Mouse (Mus musculus) liver, embryonic 11.5 days (tissue): ENCODE data around the gene Usp13. TPM values are rescaled to one million over a fixed set of nuclear protein-coding genes. Genes with fewer than 3 reads are reported as not detected.

Experiments
- ATAC-seq: fragments of 200-750 bp; cut with Nextera tagmentation; replicated peaks from 2 replicates; pipeline ENCODE4 v1.8.0; 2017; ENCODE audit warnings: moderate number of reproducible peaks, mild to moderate bottlenecking, moderate TSS enrichment, moderate library complexity; ENCODE audit not compliant: low FRiP score
- DNase-seq: peaks from one replicate; pipeline ENCODE4 v3.0.0-alpha.2; 2017; ENCODE audit warnings: low spot score
- H3K27ac ChIP-seq: fragments of 300-500 bp; sonication (generic); 2 replicates; pipeline ENCODE4 v1.5.1; 2014; ENCODE audit warnings: mild to moderate bottlenecking, low read depth, low read length, control low read depth
- H3K27me3 ChIP-seq: fragments of 300-500 bp; sonication (generic); replicated peaks from 2 replicates; pipeline ENCODE4 v1.6.1; 2014; ENCODE audit warnings: low read length, mixed read lengths; ENCODE audit not compliant: control insufficient read depth, insufficient read depth
- H3K36me3 ChIP-seq: fragments of 300-500 bp; sonication (generic); 2 replicates; pipeline ENCODE4 v1.6.1; 2014; ENCODE audit warnings: mild to moderate bottlenecking, low read length, moderate library complexity, mixed read lengths; ENCODE audit not compliant: control insufficient read depth, insufficient read depth
- H3K4me1 ChIP-seq: fragments of 300-500 bp; sonication (generic); replicated peaks from 2 replicates; pipeline ENCODE4 v1.6.1; 2014; ENCODE audit warnings: low read length, mixed read lengths; ENCODE audit not compliant: control insufficient read depth, insufficient read depth
- H3K4me2 ChIP-seq: fragments of 300-500 bp; sonication (generic); 2 replicates; pipeline ENCODE4 v1.6.1; 2014; ENCODE audit warnings: mild to moderate bottlenecking, control low read depth, moderate library complexity
- H3K4me3 ChIP-seq: fragments of 300-500 bp; sonication (generic); 2 replicates; pipeline ENCODE4 v1.5.1; 2014; ENCODE audit warnings: low read depth, low read length, control low read depth
- H3K9ac ChIP-seq: fragments of 300-500 bp; sonication (generic); 2 replicates; pipeline ENCODE4 v1.6.1; 2014; ENCODE audit warnings: low read depth, low read length, control low read depth
- H3K9me3 ChIP-seq: fragments of 300-500 bp; sonication (generic); 2 replicates; pipeline ENCODE4 v1.6.1; 2016; ENCODE audit warnings: low read length, inconsistent platforms, mixed read lengths; ENCODE audit not compliant: control insufficient read depth
- WGBS: fragments of 180-500 bp; shearing (Covaris S2); extraction: QIAGEN DNeasy Blood & Tissue Kit; methylation state at CpG from one replicate; pipeline ENCODE4 v1.1.7; 2014; 5-methylcytosine and 5-hydroxymethylcytosine counted together
- polyA plus RNA-seq: library from polyadenylated mRNA; unstranded; fragments of >200 nt; fragmentation: Nextera tagmentation; extraction: Ambion mirVana; gene quantifications from 2 replicates; pipeline ENCODE4 v1.2.1, GENCODE M21; 2014

Usp13 gene
- polyA plus RNA-seq, 1 experiment from 2014 or later: 3.6 TPM

DNA sequence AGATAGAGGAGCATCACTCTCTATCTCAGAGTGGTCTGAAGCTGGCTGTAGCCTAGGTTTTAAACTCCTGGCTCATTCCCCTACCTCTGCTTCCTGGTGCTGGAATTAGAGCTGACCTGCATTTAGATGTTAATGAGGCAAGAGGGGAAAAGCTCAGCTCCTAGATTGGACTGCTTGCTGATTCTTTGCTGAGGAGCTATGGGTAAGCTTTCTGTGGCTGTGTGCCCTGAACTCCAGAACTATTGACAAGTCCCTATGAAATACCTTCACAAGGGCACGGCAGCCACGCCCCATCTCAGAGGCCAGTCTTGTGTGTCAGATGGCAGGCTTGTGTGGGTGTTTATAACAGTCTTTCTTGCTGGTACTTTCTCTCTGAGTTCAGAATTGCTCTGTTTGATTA, 16.5 kb downstream of the Usp13 start:
- Histone ChIP-seq H3K9me3 (no peaks in the 10 kb centered on the region), H3K4me1 (no peaks in the 10 kb centered on the region), H3K27me3 (no peaks in the 10 kb centered on the region), H3K4me2 (no peak overlapping the region), H3K9ac (no peak overlapping the region), H3K4me3 (no peak overlapping the region), H3K27ac (no peak overlapping the region), H3K36me3 (no peaks in the 10 kb centered on the region)
- ATAC-seq: no peak
- 74% methylated on average over 2 of the region's 2 CpGs for WGBS
- no peak for DNase-seq

- 78% methylated on average over 7 of the region's 7 CpGs for WGBS
- Histone ChIP-seq H3K4me2 (no peak overlapping the region), H3K27me3 (no peaks in the 10 kb centered on the region), H3K9me3 (no peaks in the 10 kb centered on the region), H3K9ac (no peak overlapping the region), H3K4me1 (no peaks in the 10 kb centered on the region), H3K27ac (no peak overlapping the region), H3K4me3 (no peak overlapping the region), H3K36me3 (no peaks in the 10 kb centered on the region)
- DNase-seq (no peak), ATAC-seq (no peak)
Observed at GRCm38 (mm10) chr3:32837847-32838246, 20.5 kb downstream of the Usp13 start.

GRCm38 (mm10) chr3:32856362-32857107, 39.2 kb downstream of the Usp13 start:
- DNase-seq (no peak), ATAC-seq (no peak)
- Histone ChIP-seq H3K27me3 (no peaks in the 10 kb centered on the region), H3K36me3 (no peaks in the 10 kb centered on the region), H3K27ac (no peak overlapping the region), H3K4me2 (no peak overlapping the region), H3K9ac (no peak overlapping the region), H3K4me1 (no peaks in the 10 kb centered on the region), H3K4me3 (no peak overlapping the region), H3K9me3 (no peaks in the 10 kb centered on the region)
- WGBS: 79% methylated on average over 16 of the region's 16 CpGs

- no peak overlapping the region for H3K4me2 ChIP-seq
- no peaks in the 10 kb centered on the region for H3K36me3 ChIP-seq
- no peaks in the 10 kb centered on the region for H3K9me3 ChIP-seq
- DNase-seq (no peak), ATAC-seq (no peak)
- H3K27me3 ChIP-seq: no peaks in the 10 kb centered on the region
- no peaks in the 10 kb centered on the region for H3K4me1 ChIP-seq
- no peak overlapping the region for H3K9ac ChIP-seq
- 77% methylated on average over 3 of the region's 3 CpGs for WGBS
- no peak overlapping the region for H3K27ac ChIP-seq
- no peak overlapping the region for H3K4me3 ChIP-seq
Observed at GRCm38 (mm10) chr3:32871081-32871480, 53.7 kb downstream of the Usp13 start.

GRCm38 (mm10) chr3:32886386-32886785, 69.0 kb downstream of the Usp13 start:
- Histone ChIP-seq H3K36me3 (no peaks in the 10 kb centered on the region), H3K9me3 (no peaks in the 10 kb centered on the region), H3K4me3 (no peak overlapping the region), H3K27ac (no peak overlapping the region), H3K4me2 (no peak overlapping the region), H3K27me3 (no peaks in the 10 kb centered on the region), H3K4me1 (no peaks in the 10 kb centered on the region), H3K9ac (no peak overlapping the region)
- 86% methylated on average over 8 of the region's 8 CpGs for WGBS
- DNase-seq (no peak), ATAC-seq (no peak)

DNA sequence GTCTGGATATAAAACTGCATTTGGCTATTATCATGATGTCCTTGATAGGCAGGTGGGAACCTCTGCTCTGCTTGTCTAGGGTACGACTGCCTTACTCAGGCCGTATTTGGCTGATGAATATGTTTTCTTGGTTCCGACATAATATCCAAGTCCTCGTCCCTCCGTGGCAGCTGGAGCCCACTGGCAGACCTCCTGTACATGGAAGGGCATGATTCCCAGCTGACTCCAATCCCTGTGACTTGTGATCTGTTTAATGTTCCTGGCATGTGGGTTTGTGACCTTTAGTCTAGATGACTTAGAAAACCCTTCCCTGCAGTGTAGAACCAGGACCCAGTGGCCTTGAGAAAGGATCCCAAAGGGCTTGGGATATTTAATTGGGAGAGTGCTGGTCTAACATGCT, 71.5 kb downstream of the Usp13 start:
- DNase-seq (no peak), ATAC-seq (no peak)
- no peak overlapping the region for H3K27ac ChIP-seq
- no peaks in the 10 kb centered on the region for H3K9me3 ChIP-seq
- no peaks in the 10 kb centered on the region for H3K4me1 ChIP-seq
- no peaks in the 10 kb centered on the region for H3K36me3 ChIP-seq
- no peak overlapping the region for H3K4me2 ChIP-seq
- no peak overlapping the region for H3K4me3 ChIP-seq
- H3K27me3 ChIP-seq: no peaks in the 10 kb centered on the region
- WGBS: 90% methylated on average over 5 of the region's 5 CpGs
- H3K9ac ChIP-seq: no peak overlapping the region

GRCm38 (mm10) chr3:32890174-32890573, 72.8 kb downstream of the Usp13 start:
- no peaks in the 10 kb centered on the region for H3K27me3 ChIP-seq
- H3K4me1 ChIP-seq: no peaks in the 10 kb centered on the region
- no peak for DNase-seq
- WGBS: 87% methylated on average over 4 of the region's 4 CpGs
- no peak for ATAC-seq
- H3K9ac ChIP-seq: no peak overlapping the region
- no peak overlapping the region for H3K27ac ChIP-seq
- H3K36me3 ChIP-seq: no peaks in the 10 kb centered on the region
- H3K4me2 ChIP-seq: no peak overlapping the region
- no peaks in the 10 kb centered on the region for H3K9me3 ChIP-seq
- H3K4me3 ChIP-seq: no peak overlapping the region

DNA sequence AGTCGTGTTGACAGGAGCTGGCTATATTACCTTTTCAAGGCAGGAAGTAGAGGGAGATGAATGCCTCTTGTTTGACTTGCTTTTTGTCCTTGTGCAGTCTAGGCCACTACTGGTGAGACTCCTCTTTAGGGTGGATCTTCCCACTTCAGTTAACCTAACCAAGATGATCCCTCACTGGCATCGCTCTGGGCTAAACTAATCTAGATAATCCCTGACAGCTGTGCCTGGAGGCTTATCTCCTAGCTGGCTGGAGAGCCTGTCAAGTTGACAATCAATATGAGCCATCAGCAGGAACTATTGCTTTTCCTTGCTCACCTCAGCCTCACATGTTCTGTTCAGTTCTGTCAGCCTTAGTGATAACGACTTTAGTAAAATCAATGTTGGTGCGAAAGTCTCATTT, 86.1 kb downstream of the Usp13 start:
- no peak for ATAC-seq
- no peak overlapping the region for H3K27ac ChIP-seq
- no peaks in the 10 kb centered on the region for H3K9me3 ChIP-seq

GRCm38 (mm10) chr3:32904599-32904998, 87.3 kb downstream of the Usp13 start:
- Histone ChIP-seq H3K4me1 (no peaks in the 10 kb centered on the region), H3K9me3 (no peaks in the 10 kb centered on the region), H3K27me3 (no peaks in the 10 kb centered on the region), H3K4me2 (no peak overlapping the region), H3K9ac (no peak overlapping the region), H3K4me3 (no peak overlapping the region), H3K36me3 (no peaks in the 10 kb centered on the region), H3K27ac (no peak overlapping the region)
- ATAC-seq: no peak
- DNase-seq: no peak
- 71% methylated on average over 1 of the region's 1 CpGs for WGBS

More for the DNA sequence above, 86.1 kb downstream of the Usp13 start:
- Histone ChIP-seq H3K9ac (no peak overlapping the region), H3K27me3 (no peaks in the 10 kb centered on the region), H3K4me2 (no peak overlapping the region), H3K4me1 (no peaks in the 10 kb centered on the region), H3K4me3 (no peak overlapping the region), H3K36me3 (no peaks in the 10 kb centered on the region)
- DNase-seq: no peak
- WGBS: 51% methylated on average over 4 of the region's 4 CpGs
